Mouse (Mus musculus): ENCODE data around the gene Gpn3. TPM values are rescaled to one million over a fixed set of nuclear protein-coding genes. Genes with fewer than 3 reads are reported as not detected.
A peak's percentile ranks its signal among the peaks of the same experiment; 100 is the strongest.

Gene Gpn3
- polyA plus RNA-seq, 1 experiment from 2014 or later, result 68.4 TPM

- WGBS, result under 1% methylated on average over 73 of the region's 73 CpGs
- Histone ChIP-seq H3K4me1 (ENCODE audit: control insufficient read depth, insufficient read depth, low read length) (peaks cover 7% of the 10 kb centered on the region), H3K4me2 (ENCODE audit: low read depth) (peak overlapping the region; percentile 88), H3K4me3 (ENCODE audit: low read depth, low read length) (peak overlapping the region; percentile 98), H3K27ac (ENCODE audit: low read depth, low read length) (peak overlapping the region; percentile 77), H3K9ac (ENCODE audit: low read length) (peak overlapping the region; percentile 92), H3K9me3 (ENCODE audit: control insufficient read depth, low read length) (no peaks in the 10 kb centered on the region), H3K27me3 (ENCODE audit: control insufficient read depth, insufficient read depth, low read length) (no peaks in the 10 kb centered on the region), H3K36me3 (ENCODE audit: control insufficient read depth, insufficient read depth, low read length) (no peaks in the 10 kb centered on the region)
- ATAC-seq (ENCODE audit: insufficient read depth, low FRiP score, low TSS enrichment) (peak; percentile 86), DNase-seq (ENCODE audit: low spot score) (peak; percentile 91)
Measured at GRCm38 (mm10) chr5:122422071-122422964, 50.6 kb downstream of the Gpn3 start.

- H3K9me3 ChIP-seq (ENCODE audit: control insufficient read depth, low read length), result no peaks in the 10 kb centered on the region
- peaks cover 2% of the 10 kb centered on the region; the same call in 1 of the 2 replicates for H3K36me3 ChIP-seq (ENCODE audit: control insufficient read depth, insufficient read depth, low read length)
- ATAC-seq (ENCODE audit: insufficient read depth, low FRiP score, low TSS enrichment), result no peak
- H3K4me2 ChIP-seq (ENCODE audit: low read depth), result peak overlapping the region; percentile 88
- H3K27me3 ChIP-seq (ENCODE audit: control insufficient read depth, insufficient read depth, low read length), result no peaks in the 10 kb centered on the region
- peak overlapping the region; percentile 92 for H3K9ac ChIP-seq (ENCODE audit: low read length)
- DNase-seq (ENCODE audit: low spot score), result no peak
- H3K27ac ChIP-seq (ENCODE audit: low read depth, low read length), result no peak overlapping the region
- WGBS, result 36% methylated on average over 15 of the region's 15 CpGs
- peak overlapping the region; percentile 98 for H3K4me3 ChIP-seq (ENCODE audit: low read depth, low read length)
- H3K4me1 ChIP-seq (ENCODE audit: control insufficient read depth, insufficient read depth, low read length), result peaks cover 7% of the 10 kb centered on the region
Measured at GRCm38 (mm10) chr5:122423083-122423482, 51.4 kb downstream of the Gpn3 start.

GRCm38 (mm10) chr5:122425550-122425949, 53.9 kb downstream of the Gpn3 start:
- H3K4me2 ChIP-seq (ENCODE audit: low read depth), result no peak overlapping the region
- H3K4me3 ChIP-seq (ENCODE audit: low read depth, low read length), result no peak overlapping the region
- H3K27me3 ChIP-seq (ENCODE audit: control insufficient read depth, insufficient read depth, low read length), result no peaks in the 10 kb centered on the region
- H3K4me1 ChIP-seq (ENCODE audit: control insufficient read depth, insufficient read depth, low read length), result peaks cover 7% of the 10 kb centered on the region
- H3K9ac ChIP-seq (ENCODE audit: low read length), result no peak overlapping the region
- no peaks in the 10 kb centered on the region for H3K9me3 ChIP-seq (ENCODE audit: control insufficient read depth, low read length)
- ATAC-seq (ENCODE audit: insufficient read depth, low FRiP score, low TSS enrichment) (no peak), DNase-seq (ENCODE audit: low spot score) (no peak)
- no peak overlapping the region for H3K27ac ChIP-seq (ENCODE audit: low read depth, low read length)
- WGBS, result 90% methylated on average over 2 of the region's 2 CpGs
- H3K36me3 ChIP-seq (ENCODE audit: control insufficient read depth, insufficient read depth, low read length), result peaks cover 18% of the 10 kb centered on the region

- 89% methylated on average over 4 of the region's 4 CpGs for WGBS
- H3K9ac ChIP-seq (ENCODE audit: low read length), result no peak overlapping the region
- H3K27ac ChIP-seq (ENCODE audit: low read depth, low read length), result no peak overlapping the region
- DNase-seq (ENCODE audit: low spot score), result no peak
- H3K4me3 ChIP-seq (ENCODE audit: low read depth, low read length), result no peak overlapping the region
- ATAC-seq (ENCODE audit: insufficient read depth, low FRiP score, low TSS enrichment), result no peak
- no peak overlapping the region for H3K4me2 ChIP-seq (ENCODE audit: low read depth)
- H3K27me3 ChIP-seq (ENCODE audit: control insufficient read depth, insufficient read depth, low read length), result no peaks in the 10 kb centered on the region
- no peaks in the 10 kb centered on the region for H3K4me1 ChIP-seq (ENCODE audit: control insufficient read depth, insufficient read depth, low read length)
- H3K9me3 ChIP-seq (ENCODE audit: control insufficient read depth, low read length), result no peaks in the 10 kb centered on the region
- H3K36me3 ChIP-seq (ENCODE audit: control insufficient read depth, insufficient read depth, low read length), result peaks cover 38% of the 10 kb centered on the region
Measured at GRCm38 (mm10) chr5:122430036-122430775, 58.5 kb downstream of the Gpn3 start.

- WGBS, result 95% methylated on average over 8 of the region's 8 CpGs
- no peak overlapping the region for H3K4me2 ChIP-seq (ENCODE audit: low read depth)
- peaks cover 42% of the 10 kb centered on the region for H3K36me3 ChIP-seq (ENCODE audit: control insufficient read depth, insufficient read depth, low read length)
Measured at GRCm38 (mm10) chr5:122431221-122431620, 59.5 kb downstream of the Gpn3 start.

More at GRCm38 (mm10) chr5:122431221-122431620, 59.5 kb downstream of the Gpn3 start:
- ATAC-seq (ENCODE audit: insufficient read depth, low FRiP score, low TSS enrichment) (no peak), DNase-seq (ENCODE audit: low spot score) (no peak)
- H3K9me3 ChIP-seq (ENCODE audit: control insufficient read depth, low read length), result no peaks in the 10 kb centered on the region
- H3K4me1 ChIP-seq (ENCODE audit: control insufficient read depth, insufficient read depth, low read length), result no peaks in the 10 kb centered on the region
- no peak overlapping the region for H3K4me3 ChIP-seq (ENCODE audit: low read depth, low read length)
- H3K27ac ChIP-seq (ENCODE audit: low read depth, low read length), result no peak overlapping the region
- no peaks in the 10 kb centered on the region for H3K27me3 ChIP-seq (ENCODE audit: control insufficient read depth, insufficient read depth, low read length)
- H3K9ac ChIP-seq (ENCODE audit: low read length), result no peak overlapping the region

Other genes with a start within 250 kb of the Gpn3 start
- not detected in 2 replicates for gene Ccdc63, start 231.1 kb upstream of the Gpn3 start, polyA plus RNA-seq (2014; fragmentation: Nextera tagmentation; extraction: Ambion mirVana)
- 325 and 339 TPM in 2 replicates for gene Ppp1cc, start 213.6 kb upstream of the Gpn3 start, polyA plus RNA-seq (2014; fragmentation: Nextera tagmentation; extraction: Ambion mirVana)
- 5.6 and 6.0 TPM in 2 replicates for gene Hvcn1, start 165.1 kb upstream of the Gpn3 start, polyA plus RNA-seq (2014; fragmentation: Nextera tagmentation; extraction: Ambion mirVana)
- gene Tctn1, start 107.4 kb upstream of the Gpn3 start, polyA plus RNA-seq (2014; fragmentation: Nextera tagmentation; extraction: Ambion mirVana), result 3.9 and 4.5 TPM in 2 replicates
- gene Pptc7, start 87.5 kb upstream of the Gpn3 start, polyA plus RNA-seq (2014; fragmentation: Nextera tagmentation; extraction: Ambion mirVana), result 8.5 and 9.2 TPM in 2 replicates
- 6.9 and 9.3 TPM in 2 replicates for gene Rad9b, start 17.6 kb upstream of the Gpn3 start, polyA plus RNA-seq (2014; fragmentation: Nextera tagmentation; extraction: Ambion mirVana)
- 219 and 236 TPM in 2 replicates for gene Vps29, start 17.5 kb upstream of the Gpn3 start, polyA plus RNA-seq (2014; fragmentation: Nextera tagmentation; extraction: Ambion mirVana)
- gene Fam216a, start 488 bp downstream of the Gpn3 start, polyA plus RNA-seq (2014; fragmentation: Nextera tagmentation; extraction: Ambion mirVana), result 115 and 116 TPM in 2 replicates
- 65.8 and 67.4 TPM in 2 replicates for gene Arpc3, start 20.0 kb downstream of the Gpn3 start, polyA plus RNA-seq (2014; fragmentation: Nextera tagmentation; extraction: Ambion mirVana)
- 33.4 and 34.7 TPM in 2 replicates for gene Anapc7, start 49.8 kb downstream of the Gpn3 start, polyA plus RNA-seq (2014; fragmentation: Nextera tagmentation; extraction: Ambion mirVana)
- 52.0 and 55.4 TPM in 2 replicates for gene Atp2a2, start 130.3 kb downstream of the Gpn3 start, polyA plus RNA-seq (2014; fragmentation: Nextera tagmentation; extraction: Ambion mirVana)
- gene Ift81, start 242.6 kb downstream of the Gpn3 start, polyA plus RNA-seq (2014; fragmentation: Nextera tagmentation; extraction: Ambion mirVana), result 41.2 and 44.7 TPM in 2 replicates

All from neural tube, embryonic 11.5 days (tissue).